Mouse (Mus musculus) hindbrain, embryonic 10.5 days (tissue): Measurements from ENCODE around the gene Mrs2. TPM values are rescaled to one million over a fixed set of nuclear protein-coding genes. Genes with fewer than 3 reads are reported as not detected.
"Not testable (repeated sequence)": the region's sequence is repeated elsewhere in the genome, so short reads cannot be mapped to it uniquely, and the experiment has no call there.

Experiments
- DNase-seq: peaks from one replicate; pipeline ENCODE4 v3.0.0-alpha.2; 2017; ENCODE audit warnings: low spot score
- H3K27ac ChIP-seq: fragments of 300-500 bp; sonication (generic); 2 replicates; pipeline ENCODE4 v1.5.1; 2016; ENCODE audit warnings: mild to moderate bottlenecking, moderate library complexity
- H3K27me3 ChIP-seq: fragments of 300-500 bp; sonication (generic); 2 replicates; pipeline ENCODE4 v1.6.1; 2016; ENCODE audit warnings: mild to moderate bottlenecking; ENCODE audit not compliant: poor library complexity, insufficient read depth, severe bottlenecking
- H3K36me3 ChIP-seq: fragments of 300-500 bp; sonication (generic); 2 replicates; pipeline ENCODE4 v1.6.1; 2016; ENCODE audit warnings: mild to moderate bottlenecking, moderate library complexity
- H3K4me1 ChIP-seq: fragments of 300-500 bp; sonication (generic); replicated peaks from 2 replicates; pipeline ENCODE4 v1.6.1; 2016; ENCODE audit warnings: mild to moderate bottlenecking
- H3K4me3 ChIP-seq: fragments of 300-500 bp; sonication (generic); 2 replicates; pipeline ENCODE4 v1.5.1; 2016; ENCODE audit warnings: mild to moderate bottlenecking, moderate library complexity
- H3K9me3 ChIP-seq: fragments of 300-500 bp; sonication (generic); 2 replicates; pipeline ENCODE4 v1.6.1; 2016; ENCODE audit warnings: mild to moderate bottlenecking, moderate library complexity
- WGBS: fragments of 180-500 bp; shearing (Covaris S2); methylation state at CpG from one replicate; pipeline ENCODE4 v1.1.7; 2016; 5-methylcytosine and 5-hydroxymethylcytosine counted together
- polyA plus RNA-seq: library from polyadenylated mRNA; unstranded; fragments of >200 nt; fragmentation: Nextera tagmentation; extraction: Ambion mirVana; gene quantifications from 2 replicates; pipeline ENCODE4 v1.2.1, GENCODE M21; 2016

Mrs2 gene
- polyA plus RNA-seq, 1 experiment from 2014 or later: 16.0 TPM

DNA sequence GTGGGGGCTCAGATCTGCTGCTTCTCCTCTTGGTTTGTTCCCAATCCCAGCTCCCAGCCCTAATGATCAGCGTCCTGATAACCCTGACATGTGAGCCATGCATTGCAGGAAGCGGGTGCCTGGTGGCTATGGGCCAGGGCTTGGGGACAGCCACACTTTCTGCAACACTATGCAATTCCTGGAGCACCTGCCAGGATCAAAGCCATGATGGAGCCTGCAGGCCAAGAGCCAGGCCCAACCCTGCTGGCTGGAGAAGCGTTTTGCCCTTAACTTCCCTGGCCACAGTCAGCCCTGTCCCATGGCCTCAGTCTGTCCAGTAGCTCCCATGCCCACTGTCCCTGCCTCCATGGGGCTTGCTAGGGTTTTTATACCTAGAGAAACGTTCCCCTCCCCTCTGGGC lies 2.2 kb upstream of the Mrs2 start:
- H3K9me3 ChIP-seq: no peaks in the 10 kb centered on the region
- peaks cover 9% of the 10 kb centered on the region; the same call in 1 of the 2 replicates for H3K36me3 ChIP-seq
- peaks cover 5% of the 10 kb centered on the region; the same call in 1 of the 2 replicates for H3K27me3 ChIP-seq
- 75% methylated on average over 4 of the region's 4 CpGs for WGBS
- DNase-seq: no peak
- H3K4me3 ChIP-seq: no peak overlapping the region
- H3K27ac ChIP-seq: no peak overlapping the region
- H3K4me1 ChIP-seq: peaks cover 30% of the 10 kb centered on the region

DNA sequence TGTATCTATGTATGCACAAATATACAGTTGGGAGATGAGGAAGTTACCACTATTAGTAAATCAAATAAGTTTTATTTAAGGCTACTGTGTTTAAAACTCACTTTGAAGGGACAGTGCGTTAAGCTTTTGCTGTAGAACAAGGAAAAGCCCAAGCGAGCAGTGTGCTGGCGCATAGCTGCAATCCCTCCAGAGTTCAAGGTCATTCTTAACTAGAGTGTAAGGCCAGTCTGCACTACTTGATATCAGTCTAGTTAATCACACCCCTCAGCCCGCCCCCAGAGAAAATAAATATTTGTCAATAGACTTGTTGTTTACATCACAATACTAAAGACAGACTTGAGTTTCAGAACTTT lies 337 bp upstream of the Mrs2 start:
- Histone ChIP-seq H3K9me3 (no peaks in the 10 kb centered on the region), H3K27me3 (peaks cover 5% of the 10 kb centered on the region; the same call in 1 of the 2 replicates), H3K36me3 (peaks cover 20% of the 10 kb centered on the region), H3K4me1 (peaks cover 30% of the 10 kb centered on the region), H3K27ac (peak overlapping the region; percentile 96), H3K4me3 (peak overlapping the region; percentile 89)
- no peak for DNase-seq
- WGBS: 61% methylated on average over 4 of the region's 4 CpGs

DNA sequence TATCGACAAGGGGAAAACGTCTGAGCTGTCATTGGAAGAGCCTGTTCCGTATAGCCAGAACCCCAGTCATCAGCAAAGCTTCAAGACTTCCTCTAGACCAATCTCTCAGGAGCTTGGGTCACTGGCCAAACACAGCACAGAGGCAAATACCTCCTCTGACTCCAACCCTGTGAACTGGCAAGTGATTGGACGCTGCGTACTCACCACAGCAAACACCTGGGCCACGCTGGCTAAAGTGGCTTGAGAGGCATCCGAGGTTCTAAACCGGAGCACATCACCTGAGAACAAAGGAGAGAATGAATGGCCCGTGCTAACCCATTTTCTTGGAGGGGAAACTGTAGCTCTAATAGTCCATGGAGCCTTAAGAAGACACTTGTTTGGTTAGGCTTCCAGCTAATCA lies 1.9 kb downstream of the Mrs2 start:
- Histone ChIP-seq H3K9me3 (no peaks in the 10 kb centered on the region), H3K4me1 (peaks cover 30% of the 10 kb centered on the region), H3K27me3 (peaks cover 5% of the 10 kb centered on the region; the same call in 1 of the 2 replicates), H3K27ac (no peak overlapping the region), H3K4me3 (peak overlapping the region; percentile 89; the same call in 1 of the 2 replicates), H3K36me3 (peaks cover 20% of the 10 kb centered on the region)
- 88% methylated on average over 9 of the region's 9 CpGs for WGBS
- no peak for DNase-seq

DNA sequence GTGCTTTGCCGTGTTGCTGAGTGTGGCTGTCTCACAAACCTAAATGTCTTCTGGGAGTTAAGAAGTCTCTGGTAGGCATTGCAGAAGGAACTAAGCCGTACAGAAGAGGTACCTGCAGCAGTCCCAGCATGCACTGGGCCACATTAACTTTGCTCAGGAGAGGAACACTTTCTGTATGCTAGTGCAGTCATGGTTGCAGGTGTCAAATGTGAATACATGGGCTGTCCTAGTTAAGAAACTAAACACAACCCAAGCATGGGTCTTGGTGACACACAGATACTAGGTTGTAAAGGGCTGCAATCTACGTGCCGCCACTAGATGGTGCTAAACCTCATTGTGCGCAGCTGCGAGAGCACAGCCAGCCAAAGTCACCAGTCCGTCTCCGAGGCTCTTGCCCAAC lies 13.1 kb downstream of the Mrs2 start:
- no peak for DNase-seq
- H3K4me1 ChIP-seq: no peaks in the 10 kb centered on the region

DNA sequence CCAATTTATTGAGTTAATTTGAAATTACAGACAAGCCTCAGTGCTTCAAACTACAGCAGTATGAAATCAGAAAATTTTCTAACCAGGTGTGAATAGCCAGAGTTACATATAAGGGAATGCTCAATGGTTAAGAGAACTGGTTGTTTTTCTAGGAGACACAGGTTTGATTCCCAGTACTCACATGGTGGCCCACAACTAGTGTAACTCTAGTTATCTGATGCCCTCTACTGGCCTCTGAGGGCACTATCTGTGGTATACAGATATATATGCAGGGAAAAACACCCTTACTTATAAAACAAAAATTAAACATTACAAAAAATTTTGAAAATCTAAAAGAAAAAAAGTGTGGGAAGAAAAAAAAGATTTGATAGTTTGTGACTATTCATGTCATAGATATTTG lies 17.2 kb downstream of the Mrs2 start:
- Histone ChIP-seq H3K36me3 (peaks cover 83% of the 10 kb centered on the region), H3K4me3 (no peak overlapping the region), H3K4me1 (no peaks in the 10 kb centered on the region; the same call in 1 of the 2 replicates), H3K9me3 (peaks cover 6% of the 10 kb centered on the region; the same call in 1 of the 2 replicates), H3K27me3 (no peaks in the 10 kb centered on the region), H3K27ac (no peak overlapping the region)
- no peak for DNase-seq

More for the DNA sequence above, 13.1 kb downstream of the Mrs2 start:
- no peak overlapping the region for H3K27ac ChIP-seq
- H3K36me3 ChIP-seq: peaks cover 44% of the 10 kb centered on the region
- peaks cover 6% of the 10 kb centered on the region; the same call in 1 of the 2 replicates for H3K9me3 ChIP-seq
- H3K27me3 ChIP-seq: no peaks in the 10 kb centered on the region
- no peak overlapping the region for H3K4me3 ChIP-seq
- 90% methylated on average over 8 of the region's 8 CpGs for WGBS

DNA sequence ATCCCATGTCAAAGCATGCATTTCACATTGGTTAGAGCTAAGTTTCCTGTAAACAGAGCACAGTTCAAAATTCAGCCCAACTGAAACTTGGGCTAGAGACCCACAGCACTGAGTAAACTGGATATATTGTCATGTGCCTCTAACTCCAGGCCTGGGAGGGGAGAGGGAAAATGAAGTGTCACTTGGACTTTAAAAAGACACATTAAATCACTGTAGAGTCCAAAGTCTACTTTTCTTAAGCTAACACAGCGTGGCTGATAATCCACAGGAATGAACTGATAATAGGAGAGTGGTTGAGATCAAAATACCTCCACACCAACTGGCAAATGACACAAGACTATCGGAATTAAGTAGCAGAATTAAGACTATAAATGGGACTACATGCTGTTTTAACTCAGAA lies 20.6 kb downstream of the Mrs2 start:
- no peaks in the 10 kb centered on the region for H3K27me3 ChIP-seq
- H3K27ac ChIP-seq: no peak overlapping the region
- H3K4me1 ChIP-seq: no peaks in the 10 kb centered on the region; the same call in 1 of the 2 replicates
- H3K9me3 ChIP-seq: no peaks in the 10 kb centered on the region
- no peak overlapping the region for H3K4me3 ChIP-seq
- H3K36me3 ChIP-seq: peaks cover 91% of the 10 kb centered on the region
- WGBS: 92% methylated on average over 2 of the region's 2 CpGs
- no peak for DNase-seq

DNA sequence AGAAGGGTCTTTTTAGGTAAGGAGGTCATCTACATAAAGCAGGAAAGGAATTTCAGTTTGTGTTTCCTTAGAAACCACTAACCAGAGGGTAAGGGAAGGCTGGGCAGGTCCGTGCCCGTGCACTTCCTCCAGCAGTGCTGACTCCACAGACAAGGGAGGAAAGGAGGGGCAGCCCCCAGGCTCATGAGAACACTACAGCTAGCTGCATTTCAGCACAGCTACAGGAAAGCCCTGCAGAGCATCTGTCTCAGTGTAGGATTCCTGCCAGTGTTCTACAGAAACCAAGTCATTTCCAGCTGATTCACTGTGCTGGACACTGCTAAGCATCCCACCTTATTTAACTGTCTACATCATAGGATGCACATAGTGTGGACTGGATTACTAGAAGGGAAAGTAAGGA lies 27.0 kb downstream of the Mrs2 start:
- WGBS: 25% methylated on average over 2 of the region's 2 CpGs
- no peaks in the 10 kb centered on the region for H3K27me3 ChIP-seq

DNA sequence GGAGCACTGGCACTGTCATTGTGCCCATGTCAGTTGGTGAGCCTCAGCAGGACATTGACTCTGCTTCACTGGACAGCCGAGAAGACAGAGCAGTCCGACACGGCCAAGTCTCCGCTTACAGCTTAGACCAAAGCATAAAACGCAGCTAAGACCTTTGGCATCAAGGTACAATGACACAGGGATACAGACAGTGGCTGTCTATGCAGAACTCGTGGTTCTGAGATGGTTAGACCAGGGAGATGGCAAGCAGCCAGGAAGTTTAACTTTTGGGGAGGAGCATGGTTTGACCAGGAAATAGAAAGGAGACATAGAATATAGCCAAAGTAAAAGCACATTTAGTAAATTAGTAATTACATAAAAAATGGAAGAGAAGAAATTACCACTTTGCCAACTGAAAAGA lies 31.2 kb downstream of the Mrs2 start:
- 86% methylated on average over 6 of the region's 6 CpGs for WGBS
- Histone ChIP-seq H3K36me3 (peaks cover 50% of the 10 kb centered on the region), H3K27me3 (no peaks in the 10 kb centered on the region), H3K27ac (no peak overlapping the region), H3K9me3 (no peaks in the 10 kb centered on the region), H3K4me1 (peaks cover 4% of the 10 kb centered on the region; the same call in 1 of the 2 replicates), H3K4me3 (no peak overlapping the region)
- DNase-seq: no peak

More for the DNA sequence above, 27.0 kb downstream of the Mrs2 start:
- peak; percentile 23 for DNase-seq
- Histone ChIP-seq H3K27ac (peak overlapping the region; percentile 12; the same call in 1 of the 2 replicates), H3K9me3 (no peaks in the 10 kb centered on the region), H3K36me3 (peaks cover 88% of the 10 kb centered on the region), H3K4me3 (no peak overlapping the region), H3K4me1 (peaks cover 4% of the 10 kb centered on the region; the same call in 1 of the 2 replicates)

DNA sequence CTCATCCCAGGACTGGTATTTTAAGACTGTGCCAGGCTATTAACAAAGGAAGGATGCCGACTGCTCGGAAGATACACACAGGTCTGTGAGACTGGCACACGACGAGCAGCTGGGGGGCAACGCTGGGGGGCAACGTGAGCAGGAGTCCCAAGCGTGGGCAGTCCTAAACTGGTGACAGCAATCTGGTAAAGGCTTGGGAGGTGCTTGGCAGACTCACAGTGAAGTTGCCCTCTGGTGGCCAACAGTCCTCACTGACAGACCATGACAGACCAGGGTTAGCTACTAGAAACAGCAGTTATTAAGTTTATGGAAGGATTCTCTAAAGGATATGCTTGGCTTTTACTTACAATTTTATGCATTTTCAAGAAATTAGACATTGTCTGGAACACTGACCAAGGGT lies 31.8 kb downstream of the Mrs2 start:
- H3K4me3 ChIP-seq: no peak overlapping the region
- H3K9me3 ChIP-seq: no peaks in the 10 kb centered on the region
- 43% methylated on average over 7 of the region's 7 CpGs for WGBS
- no peaks in the 10 kb centered on the region for H3K27me3 ChIP-seq
- H3K4me1 ChIP-seq: peaks cover 3% of the 10 kb centered on the region; the same call in 1 of the 2 replicates
- H3K27ac ChIP-seq: no peak overlapping the region
- DNase-seq: peak; percentile 54
- peaks cover 43% of the 10 kb centered on the region for H3K36me3 ChIP-seq

DNA sequence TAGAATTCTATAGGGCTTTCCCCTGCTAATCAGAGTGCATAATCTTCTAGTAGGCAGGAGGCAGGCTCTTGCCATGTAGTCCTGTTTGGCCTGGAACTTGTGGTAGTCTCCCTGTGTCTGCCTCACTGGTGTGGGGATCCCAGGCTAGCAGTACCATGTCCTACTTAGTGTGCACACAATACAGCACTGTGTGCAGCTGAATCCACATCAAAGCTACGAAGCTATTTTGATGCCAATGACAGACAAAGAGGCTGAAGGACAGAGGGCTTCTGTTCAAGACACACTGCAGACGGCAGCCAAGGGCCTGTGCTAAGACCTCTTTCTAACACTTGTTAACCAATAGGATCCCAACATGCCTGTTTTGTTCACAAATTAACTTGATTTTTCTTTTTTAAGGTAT lies 34.7 kb downstream of the Mrs2 start:
- Histone ChIP-seq H3K4me3 (no peak overlapping the region), H3K9me3 (no peaks in the 10 kb centered on the region), H3K4me1 (no peaks in the 10 kb centered on the region), H3K36me3 (peaks cover 16% of the 10 kb centered on the region), H3K27me3 (no peaks in the 10 kb centered on the region), H3K27ac (no peak overlapping the region)
- WGBS: 65% methylated on average over 2 of the region's 2 CpGs
- DNase-seq: no peak

DNA sequence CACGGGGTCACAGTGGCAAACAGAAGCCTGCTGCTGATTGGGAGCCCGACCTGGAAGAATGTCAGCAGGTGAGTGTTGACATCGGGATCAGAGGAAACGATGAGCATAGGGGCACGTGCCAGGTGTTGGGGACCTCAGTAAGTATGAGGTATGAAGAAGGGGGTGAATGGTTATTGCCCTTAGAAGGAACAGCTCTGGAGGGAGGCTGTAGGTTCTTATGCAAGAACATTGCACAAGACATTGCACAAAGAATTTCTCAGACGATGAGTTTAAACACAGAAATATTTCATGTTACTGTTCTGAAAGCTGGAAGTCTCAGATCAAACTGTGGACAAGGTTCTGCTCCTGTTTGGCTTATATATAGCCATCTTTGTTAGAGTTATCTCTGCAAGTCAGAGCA lies 39.1 kb downstream of the Mrs2 start:
- WGBS: 89% methylated on average over 6 of the region's 6 CpGs
- Histone ChIP-seq H3K36me3 (no peaks in the 10 kb centered on the region), H3K27me3 (no peaks in the 10 kb centered on the region), H3K9me3 (no peaks in the 10 kb centered on the region), H3K27ac (no peak overlapping the region), H3K4me1 (no peaks in the 10 kb centered on the region), H3K4me3 (no peak overlapping the region)
- no peak for DNase-seq

DNA sequence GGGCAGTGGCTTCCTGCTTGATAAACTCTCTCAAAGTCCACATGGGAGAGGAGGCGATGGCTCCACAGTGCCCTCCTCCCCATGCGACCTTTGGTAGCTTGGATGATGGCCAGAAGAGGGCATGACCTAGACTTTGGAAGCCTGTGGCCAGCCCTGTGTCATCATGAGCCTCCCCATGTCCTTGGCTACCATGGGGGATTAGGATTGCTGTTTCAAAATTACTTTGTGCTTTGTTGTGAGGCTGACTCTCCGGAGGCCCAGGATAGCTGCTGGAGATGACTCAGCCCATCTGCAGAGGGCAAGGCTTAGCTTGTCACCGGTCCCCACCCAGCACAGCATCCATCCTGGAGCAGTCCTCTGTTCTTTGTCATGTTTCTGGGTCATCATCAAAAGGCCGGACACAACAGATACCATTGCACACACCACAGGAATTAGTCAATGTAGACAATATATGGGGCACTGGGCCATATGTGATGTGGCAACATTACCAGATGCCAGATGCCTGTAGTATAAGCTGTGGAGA lies 42.3 kb downstream of the Mrs2 start:
- H3K4me3 ChIP-seq: no peak overlapping the region
- DNase-seq: no peak
- WGBS: 86% methylated on average over 5 of the region's 5 CpGs

DNA sequence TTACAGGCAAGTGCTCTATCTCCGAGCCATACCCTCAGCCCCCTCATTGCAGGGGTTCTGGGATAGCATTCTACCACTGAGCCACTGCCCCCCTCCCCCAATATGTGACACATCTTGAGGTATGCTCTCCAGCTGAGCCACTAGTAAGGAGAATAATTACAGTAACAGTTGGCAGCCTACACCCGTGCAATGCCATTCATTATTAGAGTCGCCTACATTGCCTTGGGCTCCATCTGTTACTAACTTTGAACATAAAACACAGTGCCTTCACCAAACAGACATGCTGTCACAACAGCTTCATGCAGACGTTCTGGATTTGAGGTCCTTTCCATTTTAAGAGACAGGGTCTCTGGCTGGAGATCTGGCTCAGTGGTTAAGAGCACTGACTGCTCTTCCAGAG lies 43.8 kb downstream of the Mrs2 start:
- peaks cover 5% of the 10 kb centered on the region; the same call in 1 of the 2 replicates for H3K4me1 ChIP-seq
- no peak for DNase-seq
- 72% methylated on average over 4 of the region's 4 CpGs for whole genome bisulfite sequencing

More for the DNA sequence above, 42.3 kb downstream of the Mrs2 start:
- H3K4me1 ChIP-seq: peaks cover 5% of the 10 kb centered on the region; the same call in 1 of the 2 replicates
- no peak overlapping the region for H3K27ac ChIP-seq
- H3K36me3 ChIP-seq: no peaks in the 10 kb centered on the region
- H3K27me3 ChIP-seq: no peaks in the 10 kb centered on the region
- no peaks in the 10 kb centered on the region for H3K9me3 ChIP-seq

DNA sequence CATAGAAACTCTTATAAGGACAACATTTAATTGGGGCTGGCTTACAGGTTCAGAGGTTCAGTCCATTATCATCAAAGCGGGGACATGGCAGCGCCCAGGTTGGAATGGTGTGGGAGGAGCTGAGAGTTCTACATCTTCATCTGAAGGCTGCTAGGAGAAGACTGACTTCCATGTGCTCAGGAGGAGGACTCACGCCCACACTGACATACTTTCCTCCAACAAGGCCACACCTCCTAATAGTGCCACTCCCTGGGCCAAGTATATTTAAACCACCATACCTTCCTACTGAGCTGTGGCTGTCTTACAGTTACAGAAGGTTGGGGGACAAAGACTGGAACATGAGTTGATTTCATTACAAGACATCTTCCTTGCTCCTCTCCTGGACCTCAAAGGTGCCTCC lies 48.4 kb downstream of the Mrs2 start:
- H3K4me3 ChIP-seq, H3K36me3 ChIP-seq, H3K27me3 ChIP-seq, DNase-seq, H3K9me3 ChIP-seq, H3K4me1 ChIP-seq, H3K27ac ChIP-seq: not testable (repeated sequence)
- WGBS: 88% methylated on average over 3 of the region's 3 CpGs

More for the DNA sequence above, 43.8 kb downstream of the Mrs2 start:
- Histone ChIP-seq H3K4me3 (no peak overlapping the region), H3K27ac (no peak overlapping the region), H3K27me3 (no peaks in the 10 kb centered on the region), H3K36me3 (no peaks in the 10 kb centered on the region), H3K9me3 (no peaks in the 10 kb centered on the region)
